Mouse (Mus musculus) CD4-positive, CD25-positive, alpha-beta regulatory T cell, adult 4 months (primary cell): ENCODE measurements around the gene Itga3. TPM values are rescaled to one million over a fixed set of nuclear protein-coding genes. Genes with fewer than 3 reads are reported as not detected.

Experiments
- ATAC-seq: one replicate; pipeline ENCODE4 v1.8.0; 2017
- polyA plus RNA-seq, 2 experiments: library from polyadenylated mRNA; unstranded; fragments of 100-300 nt; shearing (Covaris generic); gene quantifications; one replicate each; pipeline ENCODE4 v1.2.1; 2017

The Itga3 gene
- polyA plus RNA-seq, 2 experiments from 2014 or later, result 0.51 to 0.63 TPM

GRCm38 (mm10) chr11:95070140-95071107 is 6.2 kb downstream of the Itga3 start:
- ATAC-seq, result no peak

GRCm38 (mm10) chr11:95069226-95069957 is 7.2 kb downstream of the Itga3 start:
- ATAC-seq, result no peak

GRCm38 (mm10) chr11:95056768-95057501 is 19.7 kb downstream of the Itga3 start:
- ATAC-seq, result no peak

GRCm38 (mm10) chr11:95053062-95053461 is 23.5 kb downstream of the Itga3 start:
- ATAC-seq, result no peak

- peak; percentile 91 for ATAC-seq
Observed at GRCm38 (mm10) chr11:95046980-95047680, 29.5 kb downstream of the Itga3 start.

- no peak for ATAC-seq
Observed at GRCm38 (mm10) chr11:95044185-95044870, 32.3 kb downstream of the Itga3 start.

GRCm38 (mm10) chr11:95043608-95044007 is 33.0 kb downstream of the Itga3 start:
- no peak for ATAC-seq

GRCm38 (mm10) chr11:95043060-95043459 is 33.5 kb downstream of the Itga3 start:
- ATAC-seq, result no peak

GRCm38 (mm10) chr11:95042096-95042495 is 34.5 kb downstream of the Itga3 start:
- no peak for ATAC-seq

- peak; percentile 99 for ATAC-seq
Observed at GRCm38 (mm10) chr11:95041139-95041609, 35.4 kb downstream of the Itga3 start, which contains the start of gene Pdk2. Gene Pdk2 (minus strand): TSS chr11:95041354.

GRCm38 (mm10) chr11:95040491-95041138 is 36.0 kb downstream of the Itga3 start:
- ATAC-seq, result no peak

GRCm38 (mm10) chr11:95039766-95040165 is 36.8 kb downstream of the Itga3 start:
- ATAC-seq, result no peak

GRCm38 (mm10) chr11:95038818-95039655 is 37.6 kb downstream of the Itga3 start:
- no peak for ATAC-seq

GRCm38 (mm10) chr11:95038156-95038817 is 38.3 kb downstream of the Itga3 start:
- no peak for ATAC-seq

GRCm38 (mm10) chr11:95037306-95037705 is 39.3 kb downstream of the Itga3 start:
- no peak for ATAC-seq

- no peak for ATAC-seq
Observed at GRCm38 (mm10) chr11:95036521-95036920, 40.1 kb downstream of the Itga3 start.

- no peak for ATAC-seq
Observed at GRCm38 (mm10) chr11:95034902-95035301, 41.7 kb downstream of the Itga3 start.

GRCm38 (mm10) chr11:95033617-95034016 is 43.0 kb downstream of the Itga3 start:
- no peak for ATAC-seq

GRCm38 (mm10) chr11:95032945-95033344 is 43.7 kb downstream of the Itga3 start:
- no peak for ATAC-seq
